Mouse (Mus musculus): ENCODE measurements at regions not wholly inside any gene's neighbourhood (a gene's known extent, or its start where the extent isn't known, plus 50 kb on each side); places are given as distances from the start of the nearest gene placed in this dataset.
"Not testable (repeated sequence)": the region's sequence is repeated elsewhere in the genome, so short reads cannot be mapped to it uniquely, and the experiment has no call there.

GRCm38 (mm10) chr17:55036142-55036541, 409.0 kb upstream of the St6gal2 start:
- peak; percentile 29 for DNase-seq (ENCODE audit: low spot score)

DNA sequence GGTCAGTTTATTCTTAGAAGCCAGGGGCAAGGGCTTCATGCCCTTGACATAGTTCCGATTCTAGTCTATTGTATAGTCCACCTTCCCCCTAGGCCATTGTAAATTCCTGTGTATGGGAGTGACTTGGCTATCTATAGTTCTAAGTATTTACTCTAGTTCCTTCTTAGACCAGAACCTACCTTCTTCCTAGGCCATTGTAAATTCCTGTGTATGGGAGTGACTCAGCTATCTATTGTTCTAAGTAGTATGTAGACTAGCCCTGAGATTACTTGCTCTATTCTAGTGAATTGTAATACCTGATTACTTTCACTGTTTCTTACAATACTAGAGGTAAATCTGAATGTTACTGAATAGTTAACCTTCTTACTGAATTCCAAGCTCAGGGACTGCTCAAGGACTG, 405.0 kb upstream of the St6gal2 start:
- not testable (repeated sequence) for DNase-seq (ENCODE audit: low spot score)

- DNase-seq (ENCODE audit: low spot score) = no peak
Measured at GRCm38 (mm10) chr17:55068420-55068819, 376.8 kb upstream of the St6gal2 start.

- no peak for DNase-seq (ENCODE audit: low spot score)
Measured at GRCm38 (mm10) chr17:55083357-55084099, 361.7 kb upstream of the St6gal2 start.

GRCm38 (mm10) chr17:55090661-55091252, 354.4 kb upstream of the St6gal2 start:
- DNase-seq (ENCODE audit: low spot score) = no peak

- DNase-seq (ENCODE audit: low spot score) = no peak
Measured at GRCm38 (mm10) chr17:55103470-55103869, 341.7 kb upstream of the St6gal2 start.

GRCm38 (mm10) chr17:55124846-55125245, 320.3 kb upstream of the St6gal2 start:
- no peak for DNase-seq (ENCODE audit: low spot score)

DNA sequence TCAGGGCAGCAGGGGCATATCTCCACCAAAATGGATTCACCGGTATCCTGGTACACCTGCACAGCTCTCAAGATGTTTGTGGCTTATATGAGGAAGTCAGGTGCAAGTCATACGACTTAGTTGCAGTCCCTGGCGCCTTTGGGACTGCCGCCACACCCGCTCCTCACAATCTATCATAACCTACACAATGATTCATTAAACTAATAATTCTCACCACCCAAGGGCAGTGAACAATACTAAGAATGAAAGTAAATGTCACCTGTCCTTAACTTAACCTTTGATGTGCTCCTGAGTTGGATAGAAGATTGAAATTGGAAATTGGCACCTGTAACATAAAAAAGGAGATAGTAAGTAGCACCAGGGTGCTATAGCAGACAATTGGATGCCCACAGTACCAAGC, 315.1 kb upstream of the St6gal2 start:
- DNase-seq (ENCODE audit: low spot score) = not testable (repeated sequence)

All from retina, embryonic 14.5 days (tissue).